Mouse (Mus musculus): ENCODE results near the gene Noxo1.

DNA sequence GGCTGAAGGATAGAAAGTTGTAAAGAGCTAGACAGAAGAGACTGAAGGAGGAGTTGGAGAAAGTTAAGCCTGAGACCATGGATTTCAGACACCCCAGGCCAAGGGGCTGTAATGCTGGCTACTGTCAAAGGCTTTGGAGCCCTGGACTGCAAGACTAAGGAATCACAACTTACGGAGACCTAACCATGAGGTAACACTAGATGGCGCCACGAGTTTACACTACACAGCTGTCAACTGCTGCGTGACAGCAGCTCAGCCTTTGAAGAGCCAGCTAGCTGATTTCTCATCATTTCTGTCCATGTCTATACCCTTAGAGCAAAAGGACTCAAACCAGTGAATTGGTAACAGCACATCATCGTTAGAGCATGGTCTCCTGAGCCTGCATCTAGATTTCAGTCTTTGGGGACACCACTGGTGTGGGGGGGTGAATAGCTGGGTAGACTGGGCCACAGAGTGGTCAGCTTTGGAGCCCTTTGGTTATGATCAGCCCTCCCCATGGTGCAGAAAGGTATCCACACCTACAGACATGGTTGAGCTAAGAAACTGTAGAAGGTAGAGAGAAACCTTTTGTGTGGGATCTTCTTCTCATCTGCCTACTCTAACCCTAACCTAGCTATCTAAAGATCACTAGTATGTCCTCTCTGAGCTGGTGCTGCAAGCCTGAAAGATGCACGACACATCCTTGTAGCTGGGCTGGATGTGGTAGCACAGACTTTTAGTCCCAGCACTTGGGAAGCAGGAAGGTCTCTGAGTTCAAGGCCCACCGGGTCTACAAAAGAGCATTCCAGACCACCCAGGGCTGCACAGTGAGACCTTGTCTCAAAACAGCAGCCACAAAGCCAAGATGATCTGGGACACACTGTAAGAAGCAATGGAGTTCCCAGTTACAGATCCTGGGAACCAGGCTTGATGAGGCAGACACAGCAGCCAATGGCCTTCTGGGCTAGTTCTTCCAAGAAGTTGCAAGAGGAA, 49.8 kb downstream of the Noxo1 start:
- TF ChIP-seq POLR2A (IDR thresholded peaks at IDR 0.05; ENCODE audit: borderline replicate concordance, insufficient read depth, low read length) (no peak), CTCF (IDR thresholded peaks at IDR 0.05; ENCODE audit: borderline replicate concordance, insufficient read depth, low read depth, low read length) (peak; percentile 85)
